Mouse (Mus musculus) heart, adult 11 months (tissue): ENCODE results near the gene Eno3.

Experiments
- DNase-seq: peaks from one replicate; pipeline ENCODE4 v3.0.0; 2022

Gene Eno3

GRCm38 (mm10) chr11:70686901-70687566 lies 30.0 kb downstream of the Eno3 start:
- DNase-seq: peak; percentile 98

GRCm38 (mm10) chr11:70687601-70688199 lies 30.7 kb downstream of the Eno3 start, which contains the start of gene Camta2:
TSS of gene Camta2 (minus strand) at chr11:70688105.
- DNase-seq: peak; percentile 99

GRCm38 (mm10) chr11:70688372-70688771 lies 31.4 kb downstream of the Eno3 start:
- DNase-seq: no peak

GRCm38 (mm10) chr11:70689578-70689977 lies 32.6 kb downstream of the Eno3 start:
- no peak for DNase-seq

GRCm38 (mm10) chr11:70693504-70693903 lies 36.5 kb downstream of the Eno3 start:
- no peak for DNase-seq

GRCm38 (mm10) chr11:70697376-70697775 lies 40.4 kb downstream of the Eno3 start:
- DNase-seq: no peak

- no peak for DNase-seq
Measured at GRCm38 (mm10) chr11:70699051-70699450, 42.0 kb downstream of the Eno3 start.

- DNase-seq: peak; percentile 100
Measured at GRCm38 (mm10) chr11:70699722-70700556, 42.9 kb downstream of the Eno3 start, which contains the start of the genes Inca1 and Kif1c. TSS of gene Inca1 (minus strand) at chr11:70700155. TSS of gene Kif1c (plus strand) at chr11:70700548.

GRCm38 (mm10) chr11:70700613-70701012 lies 43.6 kb downstream of the Eno3 start:
- peak; percentile 99 for DNase-seq

GRCm38 (mm10) chr11:70701221-70701955 lies 44.4 kb downstream of the Eno3 start:
- DNase-seq: peak; percentile 96

GRCm38 (mm10) chr11:70701984-70702733 lies 45.2 kb downstream of the Eno3 start:
- DNase-seq: peak; percentile 95

GRCm38 (mm10) chr11:70702781-70703180 lies 45.8 kb downstream of the Eno3 start:
- DNase-seq: peak; percentile 98

GRCm38 (mm10) chr11:70706127-70706526 lies 49.1 kb downstream of the Eno3 start:
- DNase-seq: no peak

GRCm38 (mm10) chr11:70711026-70711425 lies 54.0 kb downstream of the Eno3 start:
- no peak for DNase-seq
